Mouse (Mus musculus) testis, adult 2 months (tissue): ENCODE measurements at regions not wholly inside any gene's neighbourhood (a gene's known extent, or its start where the extent isn't known, plus 50 kb on each side); places are given as distances from the start of the nearest gene placed in this dataset.

Experiments used
- H3K27ac ChIP-seq: fragments of 200-500 bp; 2 replicates; pipeline ENCODE4 v1.5.1; 2012; ENCODE audit warnings: low read depth, low read length; ENCODE audit not compliant: control insufficient read depth, insufficient read depth
- H3K27me3 ChIP-seq: fragments of 200-500 bp; 2 replicates; pipeline ENCODE4 v1.6.1; 2012; ENCODE audit warnings: mild to moderate bottlenecking, low read length, moderate library complexity; ENCODE audit not compliant: control insufficient read depth, insufficient read depth
- H3K36me3 ChIP-seq: fragments of 200-500 bp; 2 replicates; pipeline ENCODE4 v1.6.1; 2012; ENCODE audit warnings: mild to moderate bottlenecking, low read length; ENCODE audit not compliant: control insufficient read depth, insufficient read depth
- H3K4me1 ChIP-seq: fragments of 200-500 bp; 2 replicates; pipeline ENCODE4 v1.6.1; 2012; ENCODE audit warnings: low read length; ENCODE audit not compliant: control insufficient read depth, insufficient read depth
- H3K4me3 ChIP-seq: fragments of 200-500 bp; 2 replicates; pipeline ENCODE4 v1.5.1; 2012; ENCODE audit warnings: low read depth, mild to moderate bottlenecking, low read length, moderate library complexity, mixed read lengths; ENCODE audit not compliant: control insufficient read depth
- CTCF ChIP-seq: fragments of 200-500 bp; IDR thresholded peaks from 2 replicates; pipeline ENCODE4 v1.5.1; 2012; ENCODE audit warnings: low read depth, mild to moderate bottlenecking, inconsistent platforms, low read length, moderate library complexity; ENCODE audit not compliant: control insufficient read depth, insufficient read depth, insufficient replicate concordance
- POLR2A ChIP-seq: fragments of 200-500 bp; IDR thresholded peaks from 2 replicates; pipeline ENCODE4 v1.6.1; 2012; ENCODE audit warnings: low read depth, mild to moderate bottlenecking, inconsistent platforms, low read length, moderate library complexity; ENCODE audit not compliant: control insufficient read depth

GRCm38 (mm10) chr11:111696668-111697067 is 630.7 kb downstream of the Kcnj2 start:
- no peak overlapping the region for H3K4me3 ChIP-seq

GRCm38 (mm10) chr11:111699862-111700261 is 633.9 kb downstream of the Kcnj2 start:
- H3K27me3 ChIP-seq: no peaks in the 10 kb centered on the region
- no peak overlapping the region for H3K27ac ChIP-seq
- H3K4me3 ChIP-seq: no peak overlapping the region
- H3K4me1 ChIP-seq: no peaks in the 10 kb centered on the region
- no peaks in the 10 kb centered on the region for H3K36me3 ChIP-seq
- TF ChIP-seq POLR2A: no peak

More at GRCm38 (mm10) chr11:111696668-111697067, 630.7 kb downstream of the Kcnj2 start:
- no peak for TF ChIP-seq POLR2A
- TF ChIP-seq CTCF: no peak
- Histone ChIP-seq H3K27ac (no peak overlapping the region), H3K27me3 (no peaks in the 10 kb centered on the region), H3K36me3 (no peaks in the 10 kb centered on the region), H3K4me1 (no peaks in the 10 kb centered on the region)

- Histone ChIP-seq H3K4me3 (no peak overlapping the region), H3K36me3 (no peaks in the 10 kb centered on the region), H3K27me3 (no peaks in the 10 kb centered on the region), H3K27ac (no peak overlapping the region), H3K4me1 (no peaks in the 10 kb centered on the region)
- TF ChIP-seq CTCF: no peak
- TF ChIP-seq POLR2A: no peak
Observed at GRCm38 (mm10) chr11:111706882-111707281, 640.9 kb downstream of the Kcnj2 start.

GRCm38 (mm10) chr11:111715401-111715800 is 649.4 kb downstream of the Kcnj2 start:
- no peak overlapping the region for H3K27ac ChIP-seq
- no peaks in the 10 kb centered on the region for H3K27me3 ChIP-seq
- no peak overlapping the region for H3K4me3 ChIP-seq
- H3K36me3 ChIP-seq: no peaks in the 10 kb centered on the region
- no peaks in the 10 kb centered on the region for H3K4me1 ChIP-seq
- no peak for TF ChIP-seq POLR2A
- no peak for TF ChIP-seq CTCF

GRCm38 (mm10) chr11:111722276-111722675 is 656.3 kb downstream of the Kcnj2 start:
- no peak for TF ChIP-seq POLR2A
- TF ChIP-seq CTCF: no peak
- no peaks in the 10 kb centered on the region for H3K4me1 ChIP-seq
- H3K4me3 ChIP-seq: no peak overlapping the region
- no peaks in the 10 kb centered on the region for H3K27me3 ChIP-seq
- H3K27ac ChIP-seq: no peak overlapping the region
- H3K36me3 ChIP-seq: no peaks in the 10 kb centered on the region

GRCm38 (mm10) chr11:111728148-111728547 is 662.2 kb downstream of the Kcnj2 start:
- no peak for TF ChIP-seq CTCF
- no peak for TF ChIP-seq POLR2A
- H3K36me3 ChIP-seq: no peaks in the 10 kb centered on the region
- no peak overlapping the region for H3K27ac ChIP-seq
- no peaks in the 10 kb centered on the region for H3K4me1 ChIP-seq
- H3K27me3 ChIP-seq: no peaks in the 10 kb centered on the region
- H3K4me3 ChIP-seq: no peak overlapping the region

GRCm38 (mm10) chr11:111732096-111732495 is 666.1 kb downstream of the Kcnj2 start:
- TF ChIP-seq CTCF: no peak
- TF ChIP-seq POLR2A: no peak
- H3K27me3 ChIP-seq: no peaks in the 10 kb centered on the region
- no peaks in the 10 kb centered on the region for H3K36me3 ChIP-seq
- H3K27ac ChIP-seq: no peak overlapping the region
- H3K4me3 ChIP-seq: no peak overlapping the region
- H3K4me1 ChIP-seq: no peaks in the 10 kb centered on the region

- no peak for TF ChIP-seq CTCF
- TF ChIP-seq POLR2A: no peak
- no peaks in the 10 kb centered on the region for H3K36me3 ChIP-seq
- no peak overlapping the region for H3K4me3 ChIP-seq
- no peaks in the 10 kb centered on the region for H3K27me3 ChIP-seq
- H3K4me1 ChIP-seq: no peaks in the 10 kb centered on the region
- H3K27ac ChIP-seq: no peak overlapping the region
Observed at GRCm38 (mm10) chr11:111735446-111735845, 669.5 kb downstream of the Kcnj2 start.
